Mouse (Mus musculus) Muller cell, postnatal 12 days (primary cell): ENCODE data around the gene Sema7a.

Experiments used
- DNase-seq: peaks from one replicate; pipeline ENCODE4 v3.0.0-alpha.2; 2015; ENCODE audit errors: inconsistent ontology term

The Sema7a gene

DNA sequence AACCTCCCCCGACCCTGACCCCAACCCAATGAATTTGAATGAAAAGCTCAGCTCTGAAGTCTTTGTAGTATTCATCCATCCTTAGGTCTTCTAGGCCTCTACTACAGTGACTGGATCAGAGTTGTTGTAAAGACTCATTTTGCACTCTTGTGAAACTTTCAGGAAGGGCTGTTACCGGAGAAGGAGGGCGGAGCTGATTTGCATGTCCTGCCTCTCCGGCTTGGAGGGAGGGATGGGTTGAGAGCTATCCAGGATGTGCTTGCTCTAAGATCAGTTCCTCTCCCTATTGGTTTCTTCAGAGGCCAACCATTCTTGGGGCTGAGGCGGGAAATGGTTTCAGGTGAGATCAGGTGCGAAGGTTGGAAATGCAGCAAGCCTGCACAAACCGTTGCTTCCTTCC lies 71.1 kb downstream of the Sema7a start:
- DNase-seq, result no peak

DNA sequence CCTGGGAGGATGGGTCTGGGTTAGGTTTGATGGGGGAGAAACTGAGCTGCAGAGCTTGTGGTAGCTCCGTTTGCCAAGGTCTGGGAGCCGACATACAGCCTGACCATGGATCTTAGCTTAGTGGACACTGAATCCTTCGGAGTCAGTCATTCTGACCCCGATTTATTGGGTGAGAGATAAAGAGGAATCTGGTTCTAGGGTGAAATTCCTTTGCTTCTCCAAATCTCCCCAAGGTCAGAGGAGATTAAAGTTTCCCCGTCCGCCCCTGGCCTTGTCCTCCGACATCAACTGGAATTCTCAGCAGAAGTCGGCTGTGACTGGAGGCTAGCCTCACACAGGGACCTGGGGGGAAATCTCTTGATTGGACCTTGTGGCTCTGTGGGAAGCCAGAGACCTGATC lies 71.6 kb downstream of the Sema7a start:
- no peak for DNase-seq
